Mouse (Mus musculus): ENCODE data around the gene Ippk.

Gene Ippk

DNA sequence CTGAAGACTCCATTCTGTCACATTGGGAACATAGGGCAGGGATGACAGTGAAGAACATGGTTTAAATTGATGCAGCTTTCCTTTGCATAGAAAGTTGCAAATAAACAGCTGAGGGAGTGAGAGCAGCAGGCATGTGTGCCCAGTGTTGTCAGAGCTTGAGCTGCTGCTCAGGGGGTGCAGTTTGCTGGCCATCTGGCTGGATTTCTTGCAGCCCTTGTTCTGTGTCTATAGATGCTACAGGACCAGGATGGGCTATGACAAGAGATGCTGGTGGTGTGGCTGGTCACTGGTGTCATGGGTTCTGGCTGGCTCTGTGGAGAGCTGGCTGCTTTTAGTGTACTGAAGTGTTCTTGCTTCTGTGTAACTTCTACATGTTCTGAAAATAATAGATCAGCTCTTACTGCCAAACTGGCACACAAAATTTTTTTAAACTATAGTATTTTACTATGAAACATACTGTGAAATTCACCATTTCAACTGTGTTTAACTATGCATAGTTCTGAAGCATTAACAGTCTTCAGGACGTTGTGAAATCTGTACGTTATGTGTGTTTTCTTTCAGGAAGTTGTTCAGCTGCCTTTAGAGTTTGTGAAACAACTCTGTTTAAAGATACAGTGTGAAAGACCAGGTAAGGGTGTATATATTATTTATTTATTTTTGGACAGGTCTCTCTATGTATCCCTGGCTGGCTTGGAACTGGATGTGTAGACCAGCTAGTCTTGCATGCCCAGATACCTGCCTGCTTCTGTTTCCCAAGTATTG lies 12.4 kb downstream of the Ippk start:
- no peak for DNase-seq

- no peak for DNase-seq
These were observed 14.7 kb downstream of the Ippk start for GRCm38 (mm10) chr13:49435745-49436144.

DNA sequence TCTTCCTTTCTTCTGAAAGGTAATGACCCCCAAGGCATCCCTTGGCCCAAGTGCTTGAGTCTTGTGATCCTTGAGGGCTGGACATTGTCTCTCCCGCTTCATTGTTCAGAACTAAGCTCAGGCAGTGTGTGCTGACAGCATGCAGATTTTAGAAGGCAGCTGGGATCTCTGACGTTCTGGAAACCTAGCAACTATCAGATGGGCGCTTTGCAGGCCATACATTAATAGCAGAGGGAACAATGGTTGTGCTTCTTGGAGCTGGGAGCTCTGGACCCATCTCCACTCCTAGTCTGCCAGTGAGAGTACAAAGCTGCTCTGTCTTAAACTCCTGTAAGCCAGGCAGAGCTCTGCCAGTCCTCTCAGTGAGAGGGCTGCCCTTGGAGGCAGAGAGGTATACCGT lies 15.1 kb downstream of the Ippk start:
- no peak for DNase-seq

GRCm38 (mm10) chr13:49444451-49444850 lies 23.4 kb downstream of the Ippk start:
- DNase-seq: no peak

DNA sequence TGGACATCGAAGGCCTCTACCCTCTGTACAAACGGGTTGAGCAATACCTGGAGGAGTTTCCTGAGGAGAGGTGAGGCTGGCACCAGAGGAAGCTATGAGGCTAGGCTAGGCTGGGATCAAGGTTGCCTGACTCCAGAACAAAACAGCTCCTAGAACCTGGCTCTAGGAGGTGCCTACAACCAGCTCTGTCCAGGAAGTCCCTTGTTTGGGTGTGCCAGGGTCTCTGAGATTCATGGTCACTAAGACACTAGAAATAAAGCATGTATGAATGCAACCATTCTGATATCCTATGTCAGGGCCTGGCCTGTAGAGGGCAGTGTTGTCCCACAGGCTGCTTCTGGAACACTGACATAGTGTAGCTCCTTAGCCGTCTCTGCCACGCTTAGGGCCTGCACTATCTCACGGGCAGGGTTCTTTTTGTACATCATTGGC lies 28.3 kb downstream of the Ippk start:
- peak; percentile 76 to 83 for DNase-seq

DNA sequence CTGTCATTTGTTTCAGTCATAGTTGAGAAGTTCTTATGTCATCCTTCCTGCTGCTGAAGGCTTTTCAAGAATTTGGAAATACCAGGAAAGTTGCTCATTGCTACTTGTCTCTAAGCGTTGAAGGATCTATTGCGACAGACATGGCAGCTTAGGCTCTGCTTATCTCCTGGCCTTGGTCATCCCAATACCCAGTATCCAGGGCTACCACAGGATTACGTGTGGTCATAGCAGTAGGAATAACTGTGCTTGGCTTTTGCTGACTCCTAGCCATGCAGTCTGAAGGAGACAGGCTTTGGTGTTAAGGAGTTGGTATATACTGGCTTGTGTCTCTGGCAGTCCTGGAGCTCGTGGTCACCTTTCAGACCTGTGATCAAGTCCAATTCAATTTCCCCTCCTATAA lies 39.2 kb downstream of the Ippk start:
- peak; percentile 23 to 53 for DNase-seq

- peak; percentile 28 to 42 for DNase-seq
These were observed 39.8 kb downstream of the Ippk start for GRCm38 (mm10) chr13:49460692-49461414.

DNA sequence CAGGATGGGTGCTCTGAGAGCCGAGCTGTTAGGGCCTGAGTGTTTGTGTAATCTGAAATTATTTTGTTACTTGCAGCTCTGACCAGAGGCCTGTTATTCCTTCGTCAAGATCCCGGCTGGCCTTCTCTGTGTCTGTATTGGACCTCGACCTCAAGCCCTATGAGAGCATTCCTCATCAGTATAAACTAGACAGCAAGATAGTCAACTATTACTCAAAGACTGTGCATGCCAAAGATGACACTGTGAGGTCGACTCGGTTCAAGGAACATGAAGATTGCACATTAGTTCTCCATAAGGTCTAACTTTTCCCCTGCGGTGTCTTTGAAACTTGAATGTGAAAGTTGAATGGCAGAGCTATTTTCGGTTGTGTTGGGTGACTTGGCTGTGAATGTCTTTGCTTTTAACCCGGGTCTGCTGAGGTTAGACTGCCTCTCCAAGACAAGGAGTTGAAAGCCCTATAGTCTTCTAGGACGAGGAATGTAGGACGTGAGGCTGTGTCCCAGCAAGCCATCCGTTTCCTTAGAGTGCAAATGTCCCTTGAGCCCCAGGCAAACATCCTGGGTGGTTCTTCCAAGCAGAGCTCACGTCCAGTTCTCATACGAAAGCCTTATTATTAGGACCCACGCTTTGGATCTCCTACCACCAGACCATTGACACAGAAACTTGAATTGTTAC lies 40.5 kb downstream of the Ippk start:
- peak; percentile 38 to 58 for DNase-seq

DNA sequence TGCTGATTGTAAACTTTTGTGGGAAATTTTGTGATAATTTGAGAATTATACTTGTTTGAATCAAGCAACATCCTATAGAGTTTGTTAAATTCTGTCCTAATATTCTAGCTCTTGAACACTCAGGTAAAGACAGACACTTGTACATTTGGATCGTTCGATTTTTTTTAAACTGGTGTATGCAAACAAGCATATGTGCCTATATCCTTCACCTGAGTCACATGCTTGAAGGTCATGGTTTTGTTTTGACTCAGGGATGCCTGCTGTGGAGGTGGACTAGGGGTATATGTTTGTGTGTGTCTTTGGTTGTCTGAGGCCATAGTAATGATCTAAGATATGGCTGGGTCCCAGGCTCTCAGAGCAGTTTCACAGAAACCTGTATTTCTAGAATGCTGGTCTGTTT lies 41.9 kb downstream of the Ippk start:
- DNase-seq: no peak

DNA sequence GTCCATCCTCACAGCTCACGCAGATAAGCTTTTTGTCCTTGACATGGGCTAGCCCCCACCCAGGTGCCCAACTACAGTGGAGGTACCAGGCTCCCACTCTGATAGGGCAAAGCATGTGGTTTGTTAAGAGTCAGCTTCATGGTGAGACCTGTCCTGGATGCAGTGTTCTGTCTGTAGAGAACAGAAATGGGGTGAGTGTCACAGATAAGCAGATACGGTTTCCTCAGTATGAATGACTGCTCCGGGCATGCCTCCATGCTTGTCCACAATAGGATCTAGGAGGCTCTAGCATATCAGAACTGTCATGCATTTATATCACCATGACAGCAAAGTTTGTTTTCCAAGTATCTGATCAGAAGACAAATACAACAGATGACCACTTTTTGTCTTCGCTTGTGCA lies 44.8 kb downstream of the Ippk start:
- DNase-seq: no peak

DNA sequence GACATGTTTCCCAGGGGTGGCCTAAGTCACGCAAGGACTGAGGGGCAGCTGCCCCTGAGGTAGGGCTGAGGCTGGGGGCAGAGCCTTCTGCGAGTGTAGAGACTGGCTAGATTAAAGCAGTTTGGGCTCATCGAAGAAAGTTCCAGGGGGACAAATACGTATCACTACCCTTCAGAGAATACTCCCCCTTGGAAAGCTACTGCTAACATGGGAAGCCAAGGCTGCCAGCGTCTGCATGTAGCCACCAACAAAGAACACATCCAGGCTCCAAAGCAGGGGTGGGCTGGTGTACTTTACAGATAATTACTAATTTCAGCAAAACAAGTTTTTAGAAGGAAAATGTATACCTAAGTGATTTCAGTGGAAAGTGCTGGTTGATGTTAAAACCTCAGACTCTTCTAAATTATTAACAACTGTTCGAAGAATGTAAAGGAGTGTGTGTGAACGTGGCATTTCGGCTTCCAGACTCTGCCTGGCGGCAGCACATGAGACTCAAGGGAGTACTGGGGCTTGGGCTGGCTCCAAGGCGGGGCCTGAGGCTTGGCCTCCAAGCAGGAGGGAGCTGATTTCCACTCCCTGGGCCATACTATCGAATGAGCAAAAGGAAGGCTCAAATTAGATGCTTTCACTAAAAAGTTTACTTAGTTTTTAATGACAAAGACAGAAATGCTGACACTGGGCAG lies 45.5 kb downstream of the Ippk start:
- no peak for DNase-seq

DNA sequence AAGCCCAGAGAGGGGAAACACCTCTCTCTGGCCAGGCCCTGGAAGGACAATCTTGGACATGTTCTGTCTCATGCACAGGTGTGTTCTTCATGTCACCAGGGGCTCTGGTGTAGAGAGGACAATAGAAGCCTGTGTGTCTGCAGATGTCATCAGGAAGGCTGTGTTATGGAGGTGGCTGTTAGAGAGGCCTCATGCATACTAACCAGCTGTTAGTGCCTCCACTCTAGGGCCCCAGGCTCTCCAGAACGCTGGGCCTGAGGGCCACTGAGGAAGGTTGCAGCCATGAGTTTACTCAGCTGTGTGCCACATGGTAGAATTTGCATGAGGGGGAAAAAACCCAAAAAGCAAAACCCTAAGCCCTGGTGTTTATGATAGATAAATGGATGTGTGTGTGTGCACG lies 46.5 kb downstream of the Ippk start:
- no peak for DNase-seq

DNA sequence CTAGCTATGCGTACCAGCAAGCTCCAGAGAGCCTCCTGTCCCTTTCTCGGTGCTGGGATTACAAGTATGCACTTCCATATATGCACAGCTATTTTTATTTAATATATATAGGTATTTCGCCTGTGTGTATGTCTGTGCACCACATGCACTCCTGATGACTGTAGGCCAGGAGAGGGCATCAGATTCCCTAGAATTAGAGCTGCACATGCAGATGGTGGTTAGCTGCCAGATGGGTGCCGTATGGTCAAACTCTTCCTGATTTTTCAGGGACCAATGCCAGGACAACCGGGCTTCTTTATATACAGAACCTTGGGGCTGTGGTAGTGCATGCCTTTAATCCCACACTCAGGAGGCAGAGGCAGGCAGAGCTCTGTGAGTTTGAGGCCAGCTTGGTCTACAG lies 48.0 kb downstream of the Ippk start:
- DNase-seq: no peak

DNA sequence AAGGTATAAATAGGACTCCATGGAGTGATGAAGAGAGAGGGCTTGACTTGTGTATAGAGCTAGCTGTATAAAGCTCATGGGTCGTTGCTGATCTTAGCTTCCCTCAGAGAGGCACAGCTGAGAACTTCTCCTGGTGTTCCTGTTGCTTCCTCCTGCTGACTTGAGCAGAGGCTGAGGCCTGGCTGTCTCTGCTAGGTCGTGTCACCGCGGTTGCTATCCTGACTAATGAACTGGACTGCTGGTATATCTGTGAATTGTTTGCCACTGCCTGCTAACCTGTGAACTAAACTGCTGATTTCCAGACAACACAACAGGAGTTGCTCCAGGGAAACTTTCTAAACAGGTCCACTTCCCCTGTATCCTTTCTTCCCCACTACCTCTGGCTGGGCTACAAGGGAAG lies 49.3 kb downstream of the Ippk start:
- no peak for DNase-seq

GRCm38 (mm10) chr13:49470806-49471205 lies 49.8 kb downstream of the Ippk start:
- peak in 1 of 2 experiments; percentile 38 for DNase-seq

DNA sequence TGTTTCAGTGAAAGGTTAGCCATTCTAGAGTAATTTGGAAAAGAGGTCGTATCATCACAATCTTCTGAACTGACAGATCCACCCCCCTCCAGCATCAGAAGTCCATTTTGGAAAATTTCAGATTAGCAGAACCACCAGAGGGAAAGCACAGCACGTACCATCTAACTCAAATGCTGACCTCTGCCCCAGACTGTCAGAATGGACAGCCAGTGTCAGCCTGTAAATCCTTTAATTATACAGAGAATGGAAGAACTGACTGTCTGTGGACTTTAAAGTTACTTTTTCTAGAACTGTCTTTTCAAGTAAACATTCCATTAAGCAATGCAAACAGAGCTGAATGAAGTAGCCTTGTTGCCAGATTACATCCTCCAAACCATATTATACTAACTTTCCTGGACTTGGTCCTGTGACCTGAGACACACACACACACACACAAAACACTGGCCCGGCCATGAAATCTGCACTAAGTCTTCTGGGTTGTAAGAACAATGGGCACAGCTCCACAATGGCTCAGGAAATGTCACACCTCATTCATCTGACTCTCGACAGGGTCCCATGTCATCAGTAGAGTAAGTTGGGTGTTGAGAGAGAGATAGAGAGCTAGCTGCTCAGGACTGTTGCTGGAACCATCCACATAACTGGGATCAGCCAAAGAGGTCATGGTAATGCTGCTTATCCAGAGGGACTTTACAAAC lies 51.1 kb downstream of the Ippk start:
- peak; percentile 43 to 58 for DNase-seq

DNA sequence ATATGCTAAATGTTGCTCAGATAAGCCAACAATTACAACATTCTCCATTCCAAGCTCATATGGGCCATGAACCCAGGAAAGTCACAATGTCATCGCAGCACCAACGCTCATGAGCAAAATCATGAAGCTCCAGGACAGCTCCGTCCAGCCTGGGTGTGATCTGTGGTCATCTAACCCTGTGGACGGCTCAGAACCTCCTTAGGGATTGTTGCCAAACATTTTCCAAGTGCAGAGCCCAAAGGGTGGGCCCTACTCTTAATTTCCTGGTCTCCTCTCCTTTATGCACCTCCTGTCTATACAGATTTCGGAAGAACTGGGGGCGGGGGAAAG lies 51.6 kb downstream of the Ippk start:
- no peak for DNase-seq

GRCm38 (mm10) chr13:49477887-49478286 lies 56.8 kb downstream of the Ippk start:
- no peak for DNase-seq

DNA sequence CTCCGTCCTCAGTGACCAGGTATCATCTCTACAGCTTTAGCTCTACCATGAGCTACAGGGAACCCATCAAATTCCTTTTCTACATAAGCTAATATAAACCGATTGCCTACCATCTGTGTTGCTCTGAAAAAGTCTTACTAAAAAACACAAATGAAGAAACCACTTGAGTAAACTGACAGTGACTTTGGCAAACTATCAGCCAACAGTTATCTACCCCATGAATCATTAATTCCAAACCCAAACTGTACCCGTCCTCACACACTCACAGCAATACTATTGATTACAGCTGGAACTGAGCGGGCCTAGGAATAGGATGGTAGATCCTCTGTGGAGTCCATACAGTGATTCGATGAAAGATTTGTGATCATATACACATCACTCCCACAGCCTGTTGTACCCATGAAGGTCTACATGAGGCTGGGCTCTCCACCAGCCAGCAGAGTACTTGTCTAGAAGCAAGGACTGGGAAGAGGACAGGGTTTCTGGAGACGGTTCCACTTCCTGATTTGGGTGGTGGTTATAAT lies 57.9 kb downstream of the Ippk start:
- no peak for DNase-seq

DNA sequence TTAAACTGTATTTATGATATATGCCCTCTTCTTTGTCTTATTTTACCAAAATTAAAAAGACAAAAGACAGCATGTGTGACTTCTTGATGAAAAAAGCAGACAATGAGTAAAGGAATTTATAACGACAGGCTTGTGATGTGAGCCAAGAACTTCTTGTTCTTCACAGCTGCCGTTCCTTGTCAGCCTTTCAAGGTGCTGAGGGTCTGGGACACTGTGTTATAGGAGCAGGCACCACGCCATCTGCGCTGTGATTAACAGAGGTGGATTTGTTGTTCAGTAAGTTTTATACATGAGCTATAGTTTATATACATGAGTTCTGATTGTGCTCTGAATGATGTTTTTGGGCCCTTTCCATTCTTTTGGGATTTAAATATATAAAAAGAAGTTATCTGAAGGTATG lies 58.4 kb downstream of the Ippk start:
- peak; percentile 28 to 58 for DNase-seq

- DNase-seq: peak; percentile 89 to 93
These were observed 59.0 kb downstream of the Ippk start for GRCm38 (mm10) chr13:49480057-49480456.

- DNase-seq: no peak
These were observed 59.5 kb downstream of the Ippk start for GRCm38 (mm10) chr13:49480551-49480950.

Data from lung, adult 18-20 months (tissue).